Mouse (Mus musculus): Measurements from ENCODE around the gene Spg21.

The Spg21 gene

DNA sequence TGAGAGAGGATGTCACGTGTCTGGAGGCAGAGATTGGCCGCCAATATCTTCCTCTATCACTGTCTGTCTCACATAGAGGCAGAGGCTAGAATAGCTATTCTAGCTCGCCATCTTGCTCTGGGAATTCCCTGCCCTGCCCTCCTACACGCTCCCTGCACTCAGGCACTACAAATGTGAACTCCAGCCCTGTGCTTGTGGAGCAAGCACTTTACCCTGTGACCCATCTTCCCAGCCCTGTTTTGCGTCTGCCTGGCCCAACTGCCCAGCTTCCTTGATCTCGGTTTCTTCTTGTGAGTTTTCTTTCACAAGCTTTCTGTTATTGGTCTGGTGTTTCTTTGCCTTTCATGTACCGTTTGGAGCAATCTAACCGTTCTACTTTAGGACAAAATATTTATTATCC, 18.4 kb downstream of the Spg21 start:
- in situ Hi-C loops (cut with MboI), result no loop called here

GRCm38 (mm10) chr9:65480071-65480470, 19.3 kb downstream of the Spg21 start:
- in situ Hi-C loops (cut with MboI), result no loop called here

DNA sequence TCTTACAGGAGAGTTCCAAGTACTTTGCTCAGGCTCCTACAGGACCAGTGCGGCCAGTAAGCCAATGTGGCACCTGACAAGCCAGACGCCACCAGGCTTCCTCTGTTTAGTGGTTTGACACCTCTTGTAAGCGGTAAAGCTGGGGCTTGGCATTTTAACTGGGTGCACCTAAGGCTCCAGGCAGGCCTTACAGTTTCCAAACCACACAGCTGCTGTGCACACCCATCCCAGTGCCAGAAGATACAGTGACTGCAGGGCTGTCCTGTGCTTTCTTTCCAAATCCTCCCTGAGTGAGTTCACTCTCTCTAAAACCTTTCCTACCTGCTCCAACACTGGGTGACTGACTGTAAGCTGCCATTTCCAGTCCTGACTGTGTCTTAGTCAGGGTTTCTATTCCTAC, 30.7 kb downstream of the Spg21 start:
- in situ Hi-C loops (cut with MboI), result no loop called here

DNA sequence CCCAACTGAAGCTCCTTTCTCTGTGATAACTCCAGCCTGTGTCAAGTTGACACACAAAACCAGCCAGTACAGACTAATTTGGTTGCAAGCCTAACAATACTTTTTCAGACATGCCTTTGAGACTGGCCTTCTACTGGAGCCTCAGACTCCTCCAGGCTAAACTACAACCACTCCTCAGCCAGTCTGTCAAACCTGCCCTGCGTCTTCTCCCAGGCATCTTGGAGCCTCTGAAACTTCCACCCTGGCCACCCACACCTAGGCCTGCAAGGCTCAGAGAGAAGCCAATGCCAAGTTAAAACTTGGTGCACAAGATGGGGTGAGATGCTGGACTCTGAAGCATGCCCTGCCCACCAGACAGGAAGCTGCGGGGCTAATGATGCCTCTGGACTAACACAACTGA, 31.6 kb downstream of the Spg21 start:
- in situ Hi-C loops (cut with MboI), result no loop called here

GRCm38 (mm10) chr9:65492851-65493250, 32.1 kb downstream of the Spg21 start:
- in situ Hi-C loops (cut with MboI), result no loop called here

GRCm38 (mm10) chr9:65502146-65502545, 41.4 kb downstream of the Spg21 start:
- in situ Hi-C loops (cut with MboI), result no loop called here

DNA sequence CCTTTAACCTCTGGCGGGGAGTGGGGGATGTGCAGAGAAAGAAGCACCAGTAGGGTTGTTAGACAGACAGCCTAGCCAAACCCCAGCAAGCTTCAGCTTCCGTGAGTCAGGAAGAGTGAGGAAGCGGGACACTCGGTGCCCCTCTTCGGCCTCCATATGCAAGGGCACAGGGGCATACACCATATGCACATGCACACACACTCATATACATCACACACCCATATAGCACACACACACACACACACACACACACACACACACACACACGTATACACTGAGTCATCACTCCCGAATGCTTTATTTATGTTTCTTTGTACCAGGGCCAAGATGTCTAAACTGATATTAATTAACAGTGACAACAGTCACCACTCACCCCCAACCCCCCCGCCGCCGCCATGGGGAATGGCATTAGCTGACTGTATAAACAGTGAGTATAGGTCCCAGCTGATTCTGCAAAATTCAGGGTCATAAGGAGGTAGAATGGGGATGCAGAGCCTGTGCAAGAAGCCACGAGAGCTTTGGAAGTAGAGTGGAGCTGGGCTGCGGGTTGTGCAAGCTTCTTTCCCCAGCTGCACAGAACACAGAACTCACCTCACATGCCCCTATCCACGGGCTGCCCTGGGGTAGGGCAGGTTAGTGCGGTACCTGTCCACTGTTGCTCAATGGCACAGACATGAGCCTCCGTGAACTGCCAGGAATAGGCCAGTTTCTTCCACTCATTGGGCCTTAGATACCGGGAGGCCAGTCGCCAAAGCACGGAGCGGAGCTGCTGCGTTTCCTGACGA, 42.2 kb downstream of the Spg21 start:
- in situ Hi-C loops (cut with MboI), result no loop called here

GRCm38 (mm10) chr9:65508449-65508848, 47.7 kb downstream of the Spg21 start:
- in situ Hi-C loops (cut with MboI), result no loop called here

GRCm38 (mm10) chr9:65512520-65512919, 51.8 kb downstream of the Spg21 start:
- in situ Hi-C loops (cut with MboI), result no loop called here

DNA sequence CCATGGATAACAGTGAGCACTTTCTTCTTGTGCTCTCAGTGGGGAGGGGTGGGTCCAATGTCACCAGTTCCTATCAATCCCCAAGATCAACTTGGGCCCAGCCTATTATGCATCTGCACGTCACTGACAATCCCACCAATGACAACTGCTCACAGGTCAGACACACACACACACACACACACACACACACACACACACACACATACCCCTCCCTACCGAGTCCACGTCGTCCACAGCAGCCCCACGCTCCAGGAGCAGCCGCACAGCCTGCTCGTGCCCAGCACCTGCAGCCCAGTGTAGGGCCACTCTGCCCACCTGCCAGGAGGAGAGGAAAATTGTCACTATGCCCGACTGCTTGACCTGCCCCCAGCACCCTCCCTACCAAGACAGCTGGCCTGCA, 53.7 kb downstream of the Spg21 start:
- in situ Hi-C loops (cut with MboI), result no loop called here

GRCm38 (mm10) chr9:65514851-65515261, 54.1 kb downstream of the Spg21 start:
- in situ Hi-C loops (cut with MboI), result no loop called here

DNA sequence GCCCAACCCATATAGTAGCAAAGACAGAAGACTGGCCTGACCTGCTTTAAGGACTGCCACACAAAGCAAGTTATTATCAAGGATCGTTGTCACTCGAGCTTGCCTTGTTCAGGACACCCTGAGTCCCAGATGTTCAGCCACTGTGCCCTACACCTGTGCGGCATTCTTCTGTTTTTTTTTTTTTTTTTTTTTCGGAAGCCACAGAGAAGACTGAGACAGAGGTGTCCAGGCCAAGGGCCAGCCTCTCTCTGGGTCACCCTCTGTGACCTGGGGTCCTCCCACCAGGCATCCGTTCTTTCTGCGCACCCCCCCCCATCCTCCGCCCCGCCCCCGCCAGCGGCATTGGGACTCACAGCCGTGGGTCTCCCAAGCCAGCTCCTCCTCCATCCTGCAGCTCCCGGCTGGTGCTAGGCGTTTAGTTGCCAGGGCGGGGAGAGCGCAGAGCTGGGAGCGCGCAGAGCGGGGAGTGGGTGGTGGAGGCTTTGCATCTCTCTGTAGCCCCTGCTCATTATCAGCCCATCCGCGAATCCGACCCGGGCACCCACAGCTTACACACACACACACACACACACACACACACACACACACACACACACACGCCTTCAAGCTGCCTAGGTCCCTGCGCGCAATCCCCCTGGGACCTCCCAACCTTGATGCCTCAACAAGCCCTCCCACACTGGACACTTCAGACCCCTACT, 59.2 kb downstream of the Spg21 start, which contains the start of gene Ankdd1a:
Ankdd1a (minus strand) TSS at position 387 of the 698 bp plus-strand sequence.
- in situ Hi-C loops (cut with MboI), result loop anchor here (5.0 kb wide), 2 partner anchors 62 to 142 kb away; partner anchors contain the start of gene Plekho2

DNA sequence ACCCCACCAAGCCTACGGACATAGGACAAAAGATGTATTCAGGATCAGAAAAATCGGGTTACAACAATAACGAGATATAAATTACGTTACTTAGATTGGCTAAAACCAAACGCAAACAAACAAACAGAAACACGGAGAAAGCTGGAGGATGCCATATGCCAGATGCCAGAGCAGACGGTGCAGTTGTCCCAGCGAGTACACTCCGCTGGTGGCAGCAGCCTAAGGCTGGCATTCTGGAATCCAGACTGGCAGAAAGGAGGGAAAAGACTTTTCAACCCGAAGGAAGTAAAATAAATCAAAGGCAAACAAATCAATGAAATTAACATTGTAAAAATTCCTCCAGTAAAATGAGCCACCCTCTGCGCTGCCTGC, 59.7 kb downstream of the Spg21 start:
- in situ Hi-C loops (cut with MboI), result loop anchor here (5.0 kb wide), 2 partner anchors 62 to 142 kb away; partner anchors contain the start of gene Plekho2

- in situ Hi-C loops (cut with MboI), result loop anchor here (5.0 kb wide), 2 partner anchors 59 to 139 kb away; partner anchors contain the start of gene Plekho2
Measured at GRCm38 (mm10) chr9:65523611-65524364, 63.0 kb downstream of the Spg21 start.

GRCm38 (mm10) chr9:65525445-65526195, 64.9 kb downstream of the Spg21 start:
- in situ Hi-C loops (cut with MboI), result no loop called here

DNA sequence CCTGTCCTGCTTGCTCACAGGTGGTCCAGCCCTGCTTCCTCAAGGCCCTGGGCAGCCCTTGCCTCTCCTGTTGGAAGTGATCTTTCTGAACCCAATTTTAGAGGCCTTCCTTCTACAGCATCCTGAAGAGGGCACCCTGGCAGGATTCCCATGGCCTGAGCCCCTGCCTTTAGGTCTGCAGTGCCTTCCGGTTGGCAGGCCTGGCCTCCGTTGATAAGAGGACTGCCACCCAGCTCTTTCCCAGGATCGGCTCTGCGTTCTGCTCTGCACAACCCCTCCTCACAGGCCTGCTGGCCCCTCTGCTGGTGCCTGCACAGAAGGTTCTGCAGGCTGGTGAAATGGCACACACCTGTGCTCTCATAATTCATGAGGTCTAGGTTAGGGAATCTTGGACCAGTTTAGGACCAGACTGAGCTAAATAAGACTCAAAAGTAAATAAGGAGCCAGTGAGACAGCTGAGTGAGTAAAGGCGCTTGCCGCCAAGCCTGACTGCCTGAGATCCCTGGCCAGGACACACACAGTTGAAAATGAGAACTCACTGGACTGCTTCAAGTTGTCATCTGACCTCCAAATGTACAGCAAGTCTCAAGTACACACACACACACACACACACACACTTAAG, 67.8 kb downstream of the Spg21 start:
- in situ Hi-C loops (cut with MboI), result no loop called here

DNA sequence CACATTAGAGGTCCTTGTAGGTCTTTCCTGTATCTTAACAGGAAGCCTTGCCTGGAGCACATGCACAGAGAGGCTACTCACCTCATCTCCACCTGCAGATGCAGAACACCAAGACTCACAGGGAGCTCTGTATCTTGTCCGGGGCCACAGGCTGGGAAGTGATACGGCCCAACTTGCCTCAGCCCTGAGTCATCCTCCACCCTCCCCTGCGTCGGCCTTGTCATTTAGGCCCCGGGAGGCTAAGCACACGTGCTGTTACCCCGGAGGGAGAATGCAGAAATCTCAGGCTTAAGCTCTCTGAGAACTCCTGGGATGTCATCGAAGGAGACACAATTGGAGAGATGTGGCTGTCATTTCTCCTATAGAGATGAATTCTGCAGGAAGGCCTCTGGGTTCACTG, 68.9 kb downstream of the Spg21 start:
- in situ Hi-C loops (cut with MboI), result no loop called here

- in situ Hi-C loops (cut with MboI), result no loop called here
Measured at GRCm38 (mm10) chr9:65531283-65531682, 70.5 kb downstream of the Spg21 start.

DNA sequence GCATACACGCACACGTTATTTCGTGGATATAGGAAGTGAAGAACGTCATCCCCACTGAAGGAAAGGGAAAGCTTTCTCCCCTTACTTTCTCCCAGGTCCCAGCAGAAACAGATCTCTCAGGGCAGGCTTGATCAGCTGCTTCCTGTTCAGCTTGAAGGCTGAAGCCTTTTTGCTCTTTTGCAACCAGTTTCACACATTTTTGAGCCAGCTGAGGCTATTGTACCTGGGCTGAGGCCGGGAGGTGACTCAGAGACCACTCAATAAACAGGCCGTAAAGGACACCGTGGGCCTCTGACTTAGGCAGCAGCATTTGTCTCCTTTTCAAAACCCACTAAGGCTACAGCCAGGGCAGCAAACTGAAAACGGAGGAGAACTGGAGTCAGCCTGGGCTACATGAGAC, 72.2 kb downstream of the Spg21 start:
- in situ Hi-C loops (cut with MboI), result no loop called here

- in situ Hi-C loops (cut with MboI), result no loop called here
Measured at GRCm38 (mm10) chr9:65534111-65534510, 73.4 kb downstream of the Spg21 start.

GRCm38 (mm10) chr9:65535191-65535722, 74.5 kb downstream of the Spg21 start:
- in situ Hi-C loops (cut with MboI), result no loop called here

Data from mature B cell (primary cell).